Mouse (Mus musculus): ENCODE results near the gene Gstm5.
"Not testable (repeated sequence)": the region's sequence is repeated elsewhere in the genome, so short reads cannot be mapped to it uniquely, and the experiment has no call there.

Gene Gstm5

DNA sequence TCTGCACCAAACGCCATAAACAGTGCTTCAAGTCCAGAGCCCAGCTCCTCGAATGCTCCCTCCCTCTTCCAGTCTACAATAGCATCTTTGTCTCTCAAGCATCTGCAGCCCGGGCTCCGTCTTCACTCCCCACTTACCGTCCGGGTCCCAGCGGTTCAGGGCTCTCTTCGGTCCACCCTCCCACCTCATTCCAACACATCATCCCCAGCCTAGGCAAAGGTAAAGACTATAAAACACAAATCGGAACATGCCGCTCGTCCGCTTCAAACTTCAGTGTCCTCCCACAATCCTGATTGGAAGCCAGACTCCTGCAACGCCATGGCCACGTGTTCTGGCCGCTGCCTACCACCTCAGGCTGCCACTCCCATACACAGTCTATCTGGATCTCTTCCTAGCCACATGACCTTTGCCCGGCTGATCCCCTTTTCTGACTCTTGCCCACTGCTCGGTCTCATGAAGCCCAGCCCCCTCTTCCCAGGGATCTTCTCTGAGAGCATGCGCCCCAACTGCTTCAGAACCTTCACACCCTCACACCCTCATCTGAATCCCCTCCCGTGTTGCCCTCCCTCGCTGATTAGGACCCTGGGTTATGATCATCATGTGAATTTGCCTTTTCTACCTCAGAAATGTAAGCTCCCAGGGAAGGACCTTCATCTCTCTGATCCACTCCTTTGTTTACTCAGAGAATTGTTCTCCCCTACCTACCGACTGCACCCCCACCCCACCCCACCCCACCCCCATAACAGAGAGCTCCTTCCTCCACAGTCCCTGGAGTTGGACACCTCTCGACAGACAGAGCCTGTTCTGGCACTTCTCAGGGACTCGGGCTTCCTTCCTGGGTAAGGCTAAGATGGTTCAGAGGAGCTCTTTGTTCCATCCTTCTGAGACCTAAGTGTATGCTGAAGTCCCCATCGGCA lies 22.0 kb upstream of the Gstm5 start:
- DNase-seq (ENCODE audit: low spot score) = no peak

DNA sequence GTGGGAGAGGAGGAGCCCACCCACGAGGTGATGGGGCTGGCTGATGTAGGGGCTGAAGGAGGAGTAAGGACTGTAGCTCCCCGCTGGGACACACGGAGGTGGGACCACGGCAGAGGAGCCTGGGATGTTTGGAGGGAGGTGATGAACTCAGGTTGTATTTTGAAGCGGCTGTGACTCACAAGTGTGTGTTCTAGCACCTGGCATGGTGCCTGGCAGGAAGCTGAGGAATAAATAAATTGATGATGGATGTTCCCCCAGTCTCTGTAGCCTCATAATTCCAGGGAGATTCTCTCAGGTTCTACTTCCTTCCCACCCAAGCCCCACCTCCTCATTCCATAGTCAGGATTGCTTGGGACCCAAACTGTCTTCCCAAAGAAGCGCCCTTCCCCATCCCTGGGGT lies 20.4 kb upstream of the Gstm5 start:
- DNase-seq (ENCODE audit: low spot score) = no peak

DNA sequence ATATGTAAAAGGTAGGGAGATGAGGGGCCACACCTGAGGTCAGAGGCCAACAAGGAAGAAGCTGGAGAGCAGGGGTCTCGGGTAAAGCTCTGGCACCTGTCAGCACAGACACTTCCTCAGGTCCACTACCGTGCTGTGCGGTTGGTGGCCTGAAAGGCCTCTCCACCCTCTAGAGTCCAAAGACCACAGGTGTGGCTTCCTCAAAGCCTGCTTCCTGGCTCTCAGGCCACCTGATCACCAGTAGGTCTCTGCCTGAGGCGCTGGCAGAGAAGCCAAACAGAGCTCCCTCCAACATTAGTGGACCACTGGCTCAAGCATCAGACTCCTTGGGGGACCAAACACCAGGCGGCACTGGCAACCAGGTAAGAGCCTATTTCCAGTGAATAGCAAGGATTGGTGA lies 18.6 kb upstream of the Gstm5 start, which contains the start of gene Eps8l3:
Gene Eps8l3 (plus strand): TSS at position 225 of the 400 bp plus-strand sequence.
- DNase-seq (ENCODE audit: low spot score) = no peak

DNA sequence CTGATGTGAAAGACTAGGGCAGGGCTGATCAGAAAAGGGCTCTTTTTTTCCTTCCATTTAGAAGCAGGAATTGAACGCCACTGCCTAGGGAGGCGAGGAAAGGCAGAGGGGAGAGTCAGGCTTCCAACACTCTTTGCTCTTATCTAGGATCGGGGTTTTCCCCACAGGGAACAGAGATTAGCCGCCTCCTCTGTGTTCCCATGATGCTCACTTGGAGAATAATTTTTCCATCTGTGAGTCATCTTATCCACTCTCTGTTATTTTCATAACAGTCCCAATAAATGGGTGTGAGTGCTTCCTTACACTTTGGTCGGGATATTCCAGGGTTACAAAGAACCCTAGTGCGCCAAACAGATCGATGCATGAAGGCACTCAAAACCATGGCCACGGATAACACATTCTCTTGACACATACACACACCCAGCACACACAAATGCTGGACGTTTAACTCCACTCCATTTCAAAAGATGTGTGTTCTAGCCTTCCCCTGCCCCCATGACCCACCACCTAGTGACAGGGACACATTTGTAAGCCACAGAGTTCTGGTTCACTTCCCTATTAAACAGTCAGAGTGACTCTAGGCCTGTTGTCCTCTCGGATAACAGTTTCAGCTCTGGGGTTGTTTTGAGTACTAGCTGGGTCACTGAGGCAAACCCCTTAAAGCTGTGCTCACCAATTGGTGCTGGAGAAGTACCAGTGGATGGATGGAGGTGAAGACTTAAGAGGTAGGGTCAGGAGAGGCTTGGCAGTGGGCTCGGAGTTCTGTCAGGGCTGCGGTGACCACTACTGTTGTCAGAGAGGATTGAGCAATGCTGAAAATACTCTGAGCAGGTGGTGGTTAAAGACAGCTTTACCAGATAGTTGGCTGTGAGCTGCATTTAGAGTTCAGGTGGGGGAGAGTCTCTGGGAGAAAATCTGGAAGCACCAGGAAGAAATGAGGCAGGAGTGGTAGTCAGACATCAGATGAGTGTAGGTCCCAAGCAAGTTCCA lies 17.6 kb upstream of the Gstm5 start:
- DNase-seq (ENCODE audit: low spot score) = no peak

DNA sequence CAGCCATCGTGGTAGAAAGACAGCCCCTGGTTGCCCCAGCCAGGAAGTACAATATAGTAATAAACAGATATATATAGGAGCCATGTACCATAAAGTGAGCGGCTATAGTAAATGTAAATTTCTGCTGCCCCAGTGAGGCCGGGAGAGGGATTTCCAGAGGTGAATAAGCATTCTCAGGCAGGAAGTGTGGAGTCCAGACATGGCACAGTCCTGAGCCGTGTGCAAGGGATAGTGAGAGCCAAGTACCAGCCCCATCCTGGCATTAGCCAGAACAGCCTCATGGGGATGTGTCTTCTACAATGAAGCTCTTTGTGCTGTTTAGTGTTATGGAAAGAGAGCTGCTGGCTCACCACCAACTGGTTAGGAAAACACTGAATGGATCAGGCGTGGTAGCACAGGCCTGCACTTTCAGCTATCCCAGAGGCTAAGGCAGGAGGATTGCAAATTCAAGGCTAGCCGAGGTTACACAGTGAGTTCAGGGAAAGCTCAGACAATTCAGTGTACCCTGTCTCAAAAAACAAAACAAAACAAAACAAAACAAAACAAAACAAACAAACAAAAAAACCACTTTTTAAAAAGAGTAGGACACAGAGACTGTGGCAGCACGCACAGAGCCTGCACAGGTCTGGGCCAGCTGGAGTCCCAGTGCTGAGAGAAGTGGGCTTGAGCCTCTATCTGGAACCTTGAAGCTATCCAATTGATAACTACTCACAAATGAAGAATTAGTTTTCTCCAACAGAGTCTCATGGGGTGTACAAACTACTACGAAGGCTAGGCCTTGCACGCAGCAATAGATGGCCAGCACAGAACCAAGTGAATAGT lies 7.7 kb upstream of the Gstm5 start:
- peak; percentile 72 for DNase-seq (ENCODE audit: low spot score)

DNA sequence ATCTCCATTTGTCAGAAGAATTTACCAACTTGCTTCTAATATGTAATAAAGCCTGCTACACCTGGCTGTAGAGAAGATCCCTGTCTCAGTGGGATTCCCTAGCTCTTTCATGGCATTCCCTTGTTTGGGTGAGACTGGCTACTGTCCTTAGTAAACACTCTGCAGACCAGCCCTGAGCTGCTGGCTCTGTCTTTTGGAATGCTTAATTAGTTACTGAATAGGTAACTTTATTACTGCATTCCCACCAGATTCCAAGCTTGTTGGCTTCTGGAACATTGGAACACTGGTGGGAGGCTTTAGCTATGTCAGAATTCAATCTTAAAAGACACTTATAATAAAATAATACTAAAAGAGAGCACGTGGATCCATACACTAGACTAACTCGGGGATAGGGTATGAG lies 6.4 kb upstream of the Gstm5 start:
- DNase-seq (ENCODE audit: low spot score) = not testable (repeated sequence)

DNA sequence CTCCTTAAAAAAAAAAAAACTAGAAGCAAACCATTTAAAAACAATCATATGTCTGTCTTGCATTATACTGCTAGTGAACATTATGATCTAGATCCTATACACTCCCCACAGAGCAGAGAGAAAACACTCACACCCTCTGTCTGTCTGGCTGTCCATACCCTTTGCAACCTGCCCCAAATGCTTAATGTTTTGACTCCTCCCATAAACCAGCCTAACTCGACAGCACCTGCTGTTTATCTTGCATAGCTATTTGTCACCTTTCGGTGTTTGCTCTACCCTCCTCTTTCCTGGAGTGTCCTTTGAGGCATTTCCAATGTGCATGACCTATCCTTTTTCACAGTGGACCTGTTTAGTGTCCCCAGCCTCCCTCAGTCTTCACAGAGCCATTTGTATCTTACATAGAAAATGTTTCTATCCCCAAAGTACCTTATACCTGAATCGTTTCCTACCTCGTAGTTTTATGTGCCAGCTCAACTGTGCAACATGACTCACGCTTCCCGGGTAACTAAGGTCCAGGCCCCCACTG lies 364 bp upstream of the Gstm5 start:
- DNase-seq (ENCODE audit: low spot score) = no peak

DNA sequence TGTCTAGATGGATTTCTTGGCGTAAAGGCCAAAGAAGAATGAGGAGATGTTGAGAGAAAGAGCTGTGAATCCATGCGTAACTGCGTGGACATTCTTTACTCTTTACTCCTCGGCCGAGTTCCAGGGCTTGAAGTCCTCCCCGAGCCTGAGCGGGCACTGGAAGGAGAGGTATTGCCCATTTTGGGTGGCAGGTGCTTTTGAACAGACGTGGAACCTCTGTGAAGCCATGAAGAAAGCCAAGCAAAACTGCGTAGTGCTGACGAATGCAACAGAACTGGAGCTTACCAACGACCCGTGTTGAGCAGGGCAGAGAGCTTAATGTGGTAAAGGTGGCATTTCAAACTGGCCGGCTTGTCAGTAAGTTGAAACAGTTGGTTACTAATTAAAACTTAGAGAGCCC lies 3.1 kb downstream of the Gstm5 start:
- no peak for DNase-seq (ENCODE audit: low spot score)

DNA sequence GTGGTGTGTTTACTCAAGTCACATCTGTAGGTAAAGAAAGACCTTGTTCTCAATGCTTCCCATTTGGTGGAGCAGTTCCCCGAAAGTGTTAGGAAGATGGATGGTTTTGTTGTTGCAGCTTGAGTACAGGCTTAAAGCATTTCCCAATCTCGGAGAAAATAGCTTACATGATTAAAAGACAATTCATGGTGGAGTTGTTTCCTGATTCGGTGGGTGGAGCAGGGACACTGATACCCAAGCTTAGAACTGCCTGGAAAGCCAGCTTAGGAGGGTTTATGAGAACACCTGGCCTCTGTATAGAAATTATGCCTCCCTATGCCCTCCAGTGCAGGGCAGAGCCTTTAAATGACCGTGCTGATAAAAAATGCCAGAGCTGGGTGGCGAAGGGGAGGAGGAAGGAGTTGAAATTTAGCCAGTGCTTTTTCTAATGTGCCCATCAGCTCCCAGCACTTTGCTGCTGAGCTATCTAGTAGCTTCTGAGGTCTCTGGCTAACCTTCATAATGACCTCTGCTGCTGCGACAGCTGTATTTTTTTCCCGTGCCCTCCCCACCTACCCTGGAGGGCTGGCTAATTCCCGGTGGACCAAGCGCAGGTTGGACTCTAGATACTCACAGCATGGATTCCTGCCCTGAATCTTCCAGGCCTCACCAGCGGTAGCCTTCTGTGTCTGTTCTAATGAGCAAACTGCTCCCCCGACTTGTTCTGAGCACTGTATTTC lies 5.5 kb downstream of the Gstm5 start:
- DNase-seq (ENCODE audit: low spot score) = no peak

DNA sequence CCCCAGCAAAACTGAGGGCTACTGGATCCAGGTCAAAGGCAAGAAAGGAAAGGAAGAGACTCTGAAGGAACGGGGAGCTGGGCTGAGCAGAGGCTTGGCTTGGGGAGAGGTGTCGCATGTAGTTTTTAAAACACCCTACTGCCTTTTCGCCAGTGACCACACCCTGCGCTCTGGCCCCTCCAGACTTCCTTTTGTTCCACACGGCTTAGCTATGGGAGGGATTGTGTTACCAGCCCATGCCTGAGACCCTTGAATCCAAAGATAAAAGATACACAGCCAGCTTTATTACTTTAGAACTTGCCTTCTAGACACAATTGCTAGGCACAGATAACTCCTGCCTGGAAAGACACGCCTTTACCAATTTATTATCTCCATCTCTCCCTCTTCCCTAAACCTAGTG lies 10.3 kb downstream of the Gstm5 start:
- no peak for DNase-seq (ENCODE audit: low spot score)

DNA sequence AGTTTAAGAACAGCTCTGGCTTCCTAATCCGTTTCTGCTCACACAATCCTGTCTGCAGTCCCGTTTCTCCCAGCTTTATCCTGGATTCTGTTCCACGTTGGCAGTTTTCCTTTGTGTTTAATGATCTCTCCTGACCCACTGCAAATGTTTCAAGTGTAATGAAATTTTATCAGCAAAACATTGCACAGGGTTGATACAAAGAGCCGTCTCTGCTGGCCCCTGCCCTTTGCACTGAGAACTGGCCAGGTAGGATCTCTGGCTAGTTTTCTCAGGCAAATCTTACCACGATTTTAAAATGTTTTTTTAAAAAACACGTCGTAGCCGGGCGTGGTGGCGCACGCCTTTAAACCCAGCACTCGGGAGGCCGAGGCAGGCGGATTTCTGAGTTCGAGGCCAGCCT lies 21.1 kb downstream of the Gstm5 start:
- DNase-seq (ENCODE audit: low spot score) = no peak

DNA sequence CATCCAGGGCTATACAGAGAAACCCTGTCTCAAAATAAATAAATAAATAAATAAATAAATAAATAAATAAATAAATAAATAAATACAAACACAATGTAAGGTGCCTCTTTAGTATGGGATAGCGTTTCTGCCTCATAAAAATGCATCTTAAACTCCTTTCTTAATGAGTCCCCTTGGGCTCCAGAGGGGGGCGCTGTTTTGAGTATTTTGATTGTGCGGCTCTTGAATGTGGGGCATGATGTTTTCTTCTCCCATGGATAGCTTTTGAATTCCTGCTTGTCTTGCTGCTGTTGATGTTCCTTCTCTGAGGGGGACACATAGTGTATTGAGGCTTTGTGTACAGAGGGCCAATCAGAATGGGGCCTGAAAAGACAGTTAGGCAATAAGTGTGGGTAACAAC lies 21.5 kb downstream of the Gstm5 start:
- no peak for DNase-seq (ENCODE audit: low spot score)

DNA sequence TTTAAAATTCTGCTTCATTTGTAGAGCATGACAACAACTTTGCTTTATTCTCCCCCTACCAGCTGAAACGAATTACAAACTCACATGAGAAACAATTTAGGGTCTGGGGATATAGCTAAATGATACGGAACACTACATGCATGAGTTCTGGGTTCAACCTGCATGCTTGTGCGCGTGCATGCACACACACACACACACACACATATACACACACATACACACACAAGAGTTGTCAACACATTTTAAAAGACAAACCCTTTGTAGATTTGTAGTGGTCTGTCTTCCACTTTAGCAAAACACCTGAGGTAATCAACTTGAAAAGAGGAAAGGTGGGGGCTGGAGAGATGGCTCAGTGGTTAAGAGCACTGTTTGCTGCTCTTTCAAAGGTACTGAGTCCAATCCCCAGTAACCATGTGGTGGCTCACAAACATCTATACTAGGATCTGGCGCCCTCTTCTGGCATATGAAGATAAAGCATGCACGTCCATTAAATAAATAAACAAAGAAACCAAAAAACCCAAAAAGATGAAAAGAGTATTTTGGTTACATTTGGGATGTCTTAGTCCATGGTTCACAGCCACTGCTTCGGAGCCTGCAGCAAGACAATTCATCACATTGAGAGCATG lies 22.3 kb downstream of the Gstm5 start:
- peak; percentile 86 for DNase-seq (ENCODE audit: low spot score)

DNA sequence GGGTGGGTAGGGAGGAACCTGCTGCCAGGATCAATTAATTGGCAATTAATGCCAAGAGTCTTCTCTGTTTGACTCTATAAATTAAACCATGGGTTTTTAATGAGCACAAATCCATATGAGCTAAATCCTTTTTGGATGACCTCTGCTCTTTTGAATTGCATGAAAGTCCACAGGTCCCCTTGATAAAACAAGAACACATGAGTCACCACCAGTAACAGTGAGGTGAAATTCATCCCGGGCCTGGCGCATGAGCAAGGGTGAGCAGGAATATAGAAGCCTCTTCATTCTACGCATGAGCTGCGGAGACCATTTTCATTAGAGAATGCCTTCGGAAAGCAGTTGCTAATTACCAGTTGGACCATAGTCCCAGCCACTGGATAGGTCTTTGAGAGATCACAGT lies 24.7 kb downstream of the Gstm5 start:
- DNase-seq (ENCODE audit: low spot score) = no peak

DNA sequence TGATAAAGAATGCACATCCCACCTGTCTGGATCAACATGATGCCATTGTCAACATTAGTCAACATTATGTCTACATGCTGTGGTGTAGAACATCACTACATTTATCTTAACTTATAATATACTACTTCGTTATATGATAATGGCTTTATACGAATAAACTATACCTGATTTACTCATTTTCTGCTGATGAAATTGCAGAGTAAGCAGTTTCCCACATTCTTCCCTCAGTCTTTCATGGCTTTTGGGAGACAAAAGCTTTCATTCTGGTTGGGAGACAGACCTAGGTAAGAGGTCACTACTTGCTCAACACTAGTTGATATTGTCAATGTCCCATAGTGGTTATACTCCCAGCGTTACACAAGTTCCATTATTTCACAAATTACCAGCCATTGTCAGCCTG lies 29.7 kb downstream of the Gstm5 start:
- DNase-seq (ENCODE audit: low spot score) = no peak

DNA sequence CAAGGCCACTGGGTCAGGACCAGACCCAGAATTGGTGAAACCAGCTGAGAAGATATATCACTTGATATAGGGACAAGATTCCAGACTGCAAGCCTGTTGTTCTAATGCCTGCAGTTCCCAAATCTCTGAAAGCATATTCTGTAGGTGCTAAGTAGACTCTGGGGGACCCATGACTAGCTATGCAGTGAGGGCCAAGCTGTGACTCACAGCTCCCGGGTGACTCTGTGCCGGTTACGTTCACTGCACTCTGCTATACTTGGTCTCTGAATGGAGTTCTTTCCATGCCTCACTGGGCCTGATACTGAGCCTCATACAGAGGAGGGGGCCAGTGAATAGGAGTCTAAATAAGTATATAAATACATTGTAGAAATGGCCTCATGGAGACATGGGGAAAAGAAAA lies 32.2 kb downstream of the Gstm5 start:
- no peak for DNase-seq (ENCODE audit: low spot score)

DNA sequence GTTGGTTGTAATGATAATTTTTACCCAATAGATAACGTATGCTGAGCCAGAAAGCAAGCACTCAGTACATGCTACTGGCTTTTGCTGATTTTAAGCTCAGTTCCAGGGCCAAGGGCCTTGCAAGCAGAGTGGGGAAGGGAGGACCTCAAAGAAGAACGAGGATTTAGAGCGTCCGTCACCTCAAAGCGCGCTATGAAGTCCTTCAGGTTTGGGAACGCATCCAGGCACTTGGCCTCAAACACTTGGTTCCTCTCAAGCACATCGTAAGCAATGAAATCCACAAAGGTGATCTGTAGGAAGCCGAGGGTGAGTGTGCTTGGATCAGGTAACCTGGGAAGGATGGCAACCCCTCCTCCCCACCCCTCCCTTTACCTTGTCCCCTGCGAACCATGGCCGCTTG lies 33.1 kb downstream of the Gstm5 start:
- DNase-seq (ENCODE audit: low spot score) = no peak

DNA sequence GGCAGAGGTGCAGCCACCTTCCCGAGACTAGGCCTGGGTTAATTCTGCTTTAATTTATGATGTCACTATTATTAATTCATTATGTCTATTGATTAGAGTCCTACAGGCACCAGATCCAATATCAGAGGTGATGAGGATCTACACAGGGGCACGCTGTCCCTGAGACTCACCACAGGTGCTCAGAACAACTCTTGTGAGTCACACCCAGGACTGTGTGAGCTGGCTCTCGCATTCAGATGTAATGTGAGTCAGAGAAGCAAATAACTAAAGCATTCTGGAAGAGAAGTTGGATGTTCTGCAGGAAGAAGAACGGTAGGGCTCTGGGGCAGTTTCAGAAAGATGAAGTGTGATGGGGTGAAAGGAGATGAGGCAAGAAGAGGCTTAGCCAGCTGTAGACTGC lies 33.6 kb downstream of the Gstm5 start:
- no peak for DNase-seq (ENCODE audit: low spot score)

DNA sequence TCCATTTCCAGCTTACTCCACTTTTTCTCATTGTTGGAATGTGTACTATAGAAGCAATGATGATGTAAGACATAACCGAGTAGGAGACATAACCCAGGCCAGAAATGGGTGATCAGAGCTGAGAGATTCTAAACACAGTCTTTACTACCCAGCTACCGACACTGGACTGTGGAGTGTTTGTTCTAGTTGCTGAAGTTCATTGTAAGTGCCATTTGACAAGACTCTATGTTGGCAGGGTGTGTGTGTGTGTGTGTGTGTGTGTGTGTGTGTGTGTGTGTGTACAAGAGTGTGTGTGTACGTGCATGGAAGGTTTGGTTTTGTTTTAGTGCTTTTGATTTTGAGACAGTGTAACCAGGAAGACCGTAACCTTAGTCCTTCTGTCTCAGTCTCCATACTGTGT lies 34.1 kb downstream of the Gstm5 start:
- DNase-seq (ENCODE audit: low spot score) = no peak

DNA sequence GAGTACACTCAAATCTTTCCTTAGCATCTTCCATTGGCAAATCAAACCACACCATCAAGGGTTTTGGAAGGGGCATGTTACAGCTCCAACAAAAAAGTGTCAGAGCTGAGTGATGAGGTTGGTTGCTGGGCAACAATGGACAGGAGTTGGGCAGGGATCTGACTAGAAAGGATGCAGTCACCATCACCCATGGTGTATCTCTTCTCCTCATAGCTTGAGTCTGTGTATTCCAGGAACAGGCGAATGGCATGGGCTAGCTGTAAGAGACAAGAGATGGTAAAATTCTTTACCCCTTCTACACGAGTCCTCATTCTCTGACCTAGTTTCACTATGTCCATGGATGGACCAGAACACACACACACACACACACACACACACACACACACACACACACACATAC lies 35.5 kb downstream of the Gstm5 start:
- no peak for DNase-seq (ENCODE audit: low spot score)

DNA sequence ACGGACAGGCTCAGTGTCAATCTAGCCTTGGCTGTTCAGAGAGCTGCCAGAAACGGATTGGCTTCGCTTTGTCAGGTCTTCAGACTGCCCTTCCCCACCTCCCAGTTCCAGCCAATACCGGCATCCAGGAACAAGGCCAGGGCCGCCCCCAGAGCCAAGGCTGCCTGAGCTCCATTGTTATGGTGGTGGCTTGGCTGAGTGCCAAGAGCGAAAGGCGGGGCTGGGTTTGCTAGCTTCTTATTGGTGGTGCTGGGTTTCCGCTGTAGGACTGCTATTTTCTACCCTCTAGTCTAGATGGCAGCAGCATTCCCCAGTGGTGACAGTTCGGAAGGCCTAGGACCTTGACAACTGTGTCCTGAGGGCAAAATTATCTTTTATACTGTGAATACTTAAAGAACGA lies 36.0 kb downstream of the Gstm5 start, which contains the start of gene Gstm7:
Gene Gstm7 (minus strand): TSS at position 148 of the 400 bp plus-strand sequence.
- peak; percentile 95 for DNase-seq (ENCODE audit: low spot score)

All from layer of hippocampus, adult 9-10 months (tissue).